Mouse (Mus musculus): ENCODE results near the gene Trim71. TPM values are rescaled to one million over a fixed set of nuclear protein-coding genes. Genes with fewer than 3 reads are reported as not detected.
"Not testable (repeated sequence)": the region's sequence is repeated elsewhere in the genome, so short reads cannot be mapped to it uniquely, and the experiment has no call there.

Trim71 gene
- total RNA-seq, 2 experiments from 2014 or later = 0.50 to 0.69 TPM

DNA sequence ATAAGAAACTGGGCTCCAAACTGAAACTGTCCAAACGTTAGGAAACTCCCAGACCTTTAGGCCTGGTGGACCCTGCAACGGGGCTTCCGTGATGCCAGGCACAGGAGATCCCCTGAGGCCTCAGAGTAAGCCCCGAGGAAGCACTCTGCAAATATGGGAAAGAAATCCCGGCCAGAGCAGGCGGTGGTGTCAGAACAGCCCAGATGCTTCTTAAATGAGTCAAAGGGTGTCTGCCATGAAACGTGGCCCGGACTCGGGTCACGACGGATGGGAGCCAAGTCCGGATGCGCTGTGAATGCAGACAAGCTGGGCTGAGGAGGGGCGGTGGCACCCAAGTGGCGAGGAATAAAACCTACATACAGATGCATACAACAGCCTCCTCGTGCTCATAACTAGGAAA lies 37.1 kb downstream of the Trim71 start:
- no peak for DNase-seq (ENCODE audit: low spot score in 2 of 2)

DNA sequence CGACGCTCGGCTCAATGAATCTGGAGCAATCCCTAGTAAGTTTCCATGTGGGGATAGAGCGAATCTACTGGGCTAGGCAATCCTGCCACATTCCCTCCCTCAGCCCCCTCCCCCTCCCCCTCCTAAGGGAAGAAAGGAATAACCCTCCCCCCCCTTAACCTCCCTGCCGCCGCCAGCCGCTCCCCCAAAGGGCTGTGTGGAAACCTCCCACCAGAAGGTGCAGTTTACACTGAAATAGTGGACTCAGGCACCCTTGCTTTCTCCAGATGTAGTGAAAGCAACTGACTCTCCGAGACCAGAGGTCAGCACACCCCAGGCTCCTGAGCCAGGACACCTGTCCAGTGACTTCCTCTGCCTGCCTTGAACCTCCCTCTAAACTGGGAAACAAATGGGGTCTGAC lies 37.6 kb downstream of the Trim71 start:
- no peak for DNase-seq (ENCODE audit: low spot score in 2 of 2)

DNA sequence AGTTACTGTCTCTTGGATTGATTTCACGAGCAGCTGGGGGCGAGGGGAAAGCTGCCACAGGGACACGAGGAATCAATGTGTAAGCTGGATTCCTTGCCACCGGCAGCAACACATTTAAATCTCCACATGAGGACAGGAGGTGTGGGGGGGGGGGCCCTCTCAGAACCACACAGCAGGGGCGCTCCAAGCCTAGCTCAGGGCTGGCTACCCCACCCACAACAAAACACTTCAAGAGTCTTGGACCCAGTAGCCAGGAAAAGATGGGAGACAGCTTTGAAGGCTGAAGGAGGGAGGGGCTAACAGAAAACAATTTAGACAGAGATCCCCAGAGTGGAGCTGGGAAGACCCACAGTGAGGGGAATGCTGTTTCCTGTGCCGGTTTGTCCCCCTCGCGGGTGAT lies 38.3 kb downstream of the Trim71 start:
- DNase-seq (ENCODE audit: low spot score in 2 of 2) = no peak

DNA sequence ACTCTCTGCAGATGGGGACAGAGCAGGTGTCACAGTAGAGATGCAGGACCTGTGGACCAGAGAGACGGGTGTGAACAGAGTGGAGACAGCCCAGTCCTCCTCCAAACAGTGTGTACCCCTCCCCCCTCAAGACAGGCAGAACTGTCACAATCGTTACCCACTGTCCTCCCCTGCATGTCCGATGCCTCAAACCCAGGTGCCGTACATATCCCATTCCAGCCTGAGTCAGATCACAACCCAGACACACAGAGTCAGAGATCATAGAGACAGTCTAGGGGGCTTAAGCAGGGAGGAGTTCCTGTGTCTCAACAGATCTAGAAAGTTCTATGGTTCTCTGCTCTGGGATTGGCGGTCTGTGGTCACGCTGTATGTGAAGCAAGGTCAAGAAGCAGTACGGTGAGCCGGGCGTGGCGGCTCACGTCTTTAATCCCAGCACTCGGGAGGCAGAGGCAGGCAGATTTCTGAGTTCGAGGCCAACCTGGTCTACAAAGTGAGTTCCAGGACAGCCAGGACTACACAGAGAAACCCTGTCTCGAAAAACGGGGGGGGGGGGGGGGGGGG lies 39.0 kb downstream of the Trim71 start:
- no peak for DNase-seq (ENCODE audit: low spot score in 2 of 2)

GRCm38 (mm10) chr9:114522501-114522900 lies 41.7 kb downstream of the Trim71 start:
- no peak for DNase-seq (ENCODE audit: low spot score in 2 of 2)

DNA sequence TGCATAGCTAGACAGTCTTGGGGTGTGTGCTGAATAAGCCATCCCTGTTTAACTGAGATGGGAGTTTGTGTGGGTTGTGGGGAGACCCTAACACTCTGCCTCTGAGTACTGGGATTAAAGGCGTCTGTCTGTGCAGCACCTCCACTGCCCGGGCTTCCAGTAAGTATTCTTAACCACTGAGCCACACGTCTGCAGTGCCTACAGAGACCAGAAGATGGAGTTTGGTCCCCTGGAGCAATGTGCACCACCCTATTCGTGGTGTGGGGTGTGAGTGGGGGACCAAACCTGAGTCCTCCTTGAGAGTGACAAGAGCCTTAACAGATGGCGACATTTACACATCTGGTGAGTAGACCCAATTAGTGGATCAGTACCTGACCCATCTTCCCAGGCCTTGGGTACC lies 42.1 kb downstream of the Trim71 start:
- DNase-seq (ENCODE audit: low spot score in 2 of 2) = no peak

DNA sequence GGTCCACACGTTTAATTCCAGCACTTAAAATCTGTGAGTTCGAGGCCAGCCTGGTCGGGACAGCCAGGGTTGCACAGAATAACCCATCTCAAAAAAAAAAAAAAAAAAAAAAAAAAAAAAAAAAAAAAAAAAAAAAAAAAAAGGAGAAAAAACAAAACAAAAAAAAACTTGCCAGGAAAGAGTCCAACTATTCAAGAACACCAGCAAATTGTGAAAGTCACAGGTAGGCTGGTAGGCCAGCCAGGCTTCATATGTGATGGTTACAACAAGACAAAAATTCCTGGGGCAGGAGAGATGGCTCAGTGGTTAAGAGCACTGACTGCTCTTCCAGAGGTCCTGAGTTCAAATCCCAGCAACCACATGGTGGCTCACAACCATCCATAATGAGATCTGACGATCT lies 43.6 kb downstream of the Trim71 start:
- DNase-seq (ENCODE audit: low spot score in 2 of 2) = not testable (repeated sequence)

DNA sequence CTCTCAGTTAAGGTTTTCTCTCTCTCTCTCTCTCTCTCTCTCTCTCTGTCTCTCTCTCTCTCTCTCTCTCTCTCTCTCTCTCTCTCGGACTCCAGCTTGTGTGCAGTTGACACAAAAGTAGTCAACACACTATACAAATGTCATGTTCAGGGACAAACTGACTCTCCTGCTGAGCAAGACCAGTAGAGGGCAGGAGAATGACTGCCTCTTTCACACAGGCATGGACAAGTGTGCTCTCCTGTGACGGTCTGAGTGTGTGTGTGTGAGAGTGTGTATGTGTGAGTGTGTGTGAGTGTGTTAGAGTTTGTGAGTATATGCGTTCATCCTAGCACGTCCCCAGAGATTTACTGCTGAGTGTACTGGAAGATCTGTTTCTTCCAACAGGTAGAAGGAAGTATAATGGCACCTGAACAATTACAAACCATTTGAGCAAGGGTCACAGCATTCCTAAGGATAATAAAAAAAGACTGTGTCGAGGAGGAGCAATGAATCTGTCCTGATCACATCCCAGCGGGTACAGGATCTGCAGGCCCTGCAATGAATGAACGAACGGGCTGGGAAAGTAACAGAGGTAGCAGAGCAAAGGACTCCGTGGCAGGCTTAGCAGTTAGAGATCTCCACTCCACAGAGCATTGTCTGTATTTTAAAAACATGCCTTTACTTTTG lies 45.2 kb downstream of the Trim71 start:
- DNase-seq (ENCODE audit: low spot score in 2 of 2) = no peak

DNA sequence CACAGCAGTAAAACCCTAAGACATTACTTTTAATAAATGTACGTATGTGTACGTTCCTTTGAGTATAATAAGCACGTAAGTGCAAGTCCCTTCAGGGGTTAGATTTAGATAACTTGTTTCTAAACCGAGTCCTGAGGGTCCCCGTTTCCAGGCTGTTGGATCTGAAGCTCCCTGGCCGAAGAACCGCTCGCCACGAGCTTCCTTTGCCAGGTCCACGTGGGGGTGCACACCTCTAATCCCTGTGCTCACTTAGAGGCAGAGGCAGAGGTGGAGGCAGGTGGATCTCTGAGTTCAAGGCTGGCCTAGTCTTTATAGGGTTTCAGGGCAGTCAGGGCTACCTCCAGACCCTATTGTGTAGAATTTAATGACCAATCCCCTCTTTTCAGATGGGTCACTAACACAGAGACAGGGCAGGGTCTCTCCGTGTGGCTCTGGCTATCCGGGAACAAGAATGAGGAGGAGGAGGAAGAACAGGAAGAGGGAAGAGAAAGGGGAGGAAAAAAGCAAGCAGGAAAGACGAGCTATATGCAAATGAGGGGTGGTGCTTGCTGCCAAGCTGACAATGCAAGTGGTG lies 46.2 kb downstream of the Trim71 start:
- no peak for DNase-seq (ENCODE audit: low spot score in 2 of 2)

- no peak for DNase-seq (ENCODE audit: low spot score in 2 of 2)
Measured at GRCm38 (mm10) chr9:114515364-114515763, 48.8 kb downstream of the Trim71 start, which contains the start of gene C130032M10Rik. Gene C130032M10Rik, plus strand, starts transcription at chr9:114515697.

GRCm38 (mm10) chr9:114512831-114513230 lies 51.3 kb downstream of the Trim71 start:
- no peak for DNase-seq (ENCODE audit: low spot score in 2 of 2)

GRCm38 (mm10) chr9:114509785-114510184 lies 54.4 kb downstream of the Trim71 start:
- no peak for DNase-seq (ENCODE audit: low spot score in 2 of 2)

GRCm38 (mm10) chr9:114507421-114507820 lies 56.7 kb downstream of the Trim71 start:
- no peak for DNase-seq (ENCODE audit: low spot score in 2 of 2)

DNA sequence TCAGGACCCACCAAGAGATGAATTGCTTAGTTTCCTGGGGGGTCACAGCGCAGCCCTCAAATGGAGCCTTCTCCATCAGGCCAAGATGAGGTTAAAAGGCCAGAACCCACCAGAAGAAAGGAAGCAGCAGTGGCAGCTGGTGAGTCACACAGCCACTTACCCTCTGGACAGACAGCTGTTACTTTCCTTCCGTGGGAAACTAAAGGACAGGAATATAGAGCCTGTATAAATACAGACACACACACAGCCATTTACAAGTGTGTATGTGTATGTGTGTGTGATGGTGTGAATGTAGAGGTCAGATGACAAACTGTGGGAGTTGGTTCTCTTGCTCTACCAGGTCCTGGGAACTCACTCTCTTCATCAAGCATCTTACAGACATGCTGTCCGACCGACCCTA lies 57.6 kb downstream of the Trim71 start:
- DNase-seq (ENCODE audit: low spot score in 2 of 2) = no peak

DNA sequence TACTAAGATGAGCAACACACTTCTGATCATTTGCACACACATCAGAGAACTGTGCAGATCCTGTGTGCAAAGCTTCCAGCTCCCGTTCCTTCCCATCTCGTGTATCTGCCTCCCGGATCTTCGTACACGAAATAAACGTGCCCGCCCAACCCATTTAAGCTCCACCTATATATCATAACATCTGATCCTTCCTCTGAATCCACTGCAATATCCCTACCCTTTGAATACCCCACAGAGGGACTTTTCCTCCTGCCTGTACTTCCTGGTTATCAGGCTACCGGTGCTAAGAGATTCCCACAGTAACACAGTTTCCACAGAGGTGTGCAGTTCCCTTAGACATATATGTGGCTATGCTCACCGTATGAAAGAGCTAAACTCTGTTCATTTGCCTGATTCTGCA lies 59.4 kb downstream of the Trim71 start, which contains the start of gene Ccr4:
Gene Ccr4, minus strand, starts transcription at position 101 of the 400 bp plus-strand sequence.
- no peak for DNase-seq (ENCODE audit: low spot score in 2 of 2)

DNA sequence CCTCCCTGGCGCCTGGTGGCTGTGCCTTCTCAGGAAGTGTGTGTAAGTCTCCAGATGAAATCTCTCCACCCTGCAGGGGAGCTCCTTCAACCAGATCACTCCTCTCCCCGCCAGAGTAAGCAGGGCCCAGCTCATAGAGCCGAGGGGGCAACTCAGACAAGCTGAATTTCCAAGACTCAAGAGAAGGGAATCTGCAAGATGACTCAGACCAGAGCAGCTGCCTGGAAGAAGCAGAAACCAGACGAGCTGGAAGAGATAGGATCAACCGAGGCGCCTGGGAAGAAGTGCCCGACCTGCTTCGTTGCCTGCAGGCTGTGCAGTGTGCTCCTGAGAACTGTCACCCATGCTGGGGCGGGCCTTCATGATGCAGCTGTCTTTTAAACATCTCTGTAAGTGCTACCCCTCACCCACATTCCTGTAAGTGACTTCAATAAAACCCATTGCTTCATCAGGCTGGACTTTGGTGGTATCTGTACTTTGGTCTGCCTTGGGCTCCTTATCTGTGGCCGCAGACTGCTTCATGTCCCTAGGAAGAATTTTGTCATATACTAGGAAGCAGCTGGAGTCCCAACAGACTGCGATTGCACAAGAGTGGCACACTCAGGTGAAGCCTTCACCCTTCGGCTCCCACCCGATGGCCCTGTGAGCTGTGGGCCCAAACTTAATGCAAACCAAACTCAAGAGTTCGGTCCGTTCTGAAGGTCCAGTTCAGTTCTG lies 61.3 kb downstream of the Trim71 start:
- DNase-seq (ENCODE audit: low spot score in 2 of 2) = no peak

GRCm38 (mm10) chr9:114501913-114502312 lies 62.3 kb downstream of the Trim71 start:
- no peak for DNase-seq (ENCODE audit: low spot score in 2 of 2)

GRCm38 (mm10) chr9:114501111-114501510 lies 63.1 kb downstream of the Trim71 start:
- no peak for DNase-seq (ENCODE audit: low spot score in 2 of 2)

DNA sequence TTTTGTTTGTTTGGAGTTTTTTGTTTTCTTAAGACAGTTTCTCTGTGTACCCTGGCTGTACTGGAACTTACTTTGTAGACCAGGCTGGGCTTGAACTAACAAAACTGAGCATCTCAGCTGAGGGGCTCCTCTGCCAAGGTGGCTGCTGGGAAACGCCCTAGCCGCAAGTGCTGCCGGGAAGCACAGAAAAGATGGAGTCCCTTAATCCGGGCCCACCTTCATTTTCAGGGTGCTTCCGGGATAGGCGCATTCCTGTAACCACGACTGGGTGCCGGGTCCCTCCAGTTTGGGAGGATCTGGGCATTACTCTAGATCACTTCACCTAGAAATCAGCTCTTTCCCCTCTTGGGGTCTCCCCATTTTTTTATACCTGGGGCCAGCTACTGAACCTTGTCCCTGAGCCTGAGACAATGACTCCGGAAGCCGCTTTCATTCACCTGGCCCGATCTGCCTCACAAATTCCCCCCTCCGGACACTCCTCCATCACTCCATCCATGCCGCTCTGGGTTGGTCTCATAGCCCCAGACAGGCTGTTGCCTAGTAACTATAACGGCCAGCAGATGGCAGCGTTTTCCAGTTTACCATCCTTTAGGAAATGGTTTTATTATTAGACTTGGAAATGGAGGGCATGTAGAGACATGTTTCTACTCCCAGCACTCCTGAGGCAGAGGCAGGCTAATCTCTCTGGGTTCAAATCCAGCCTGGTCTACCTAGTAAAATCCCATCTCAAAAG lies 64.2 kb downstream of the Trim71 start:
- peak; percentile 35 to 43 for DNase-seq (ENCODE audit: low spot score in 2 of 2)

DNA sequence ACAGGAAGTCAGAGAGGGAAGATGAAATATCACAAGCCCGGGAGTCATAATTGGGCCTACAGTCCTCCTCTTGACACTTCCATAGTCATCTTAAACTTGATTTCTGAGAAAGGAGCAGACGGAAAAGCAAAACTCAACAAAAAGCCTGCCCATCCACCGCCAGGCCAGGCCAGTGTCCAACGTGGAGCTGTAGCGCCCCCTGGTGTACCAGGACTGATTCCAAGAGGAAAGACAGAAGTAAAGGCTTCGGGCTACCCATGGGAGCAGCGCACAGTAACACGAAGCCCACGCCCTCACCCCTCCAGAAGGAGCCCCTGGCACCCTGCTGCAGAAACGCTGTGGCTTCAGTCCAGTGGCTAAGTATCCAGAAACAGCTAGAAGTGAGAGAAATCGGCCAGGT lies 66.0 kb downstream of the Trim71 start:
- DNase-seq (ENCODE audit: low spot score in 2 of 2) = peak; percentile 74 to 80

GRCm38 (mm10) chr9:114496469-114496868 lies 67.7 kb downstream of the Trim71 start:
- DNase-seq (ENCODE audit: low spot score in 2 of 2) = no peak
